Mouse (Mus musculus): Measurements from ENCODE around the gene Fignl1. TPM values are rescaled to one million over a fixed set of nuclear protein-coding genes. Genes with fewer than 3 reads are reported as not detected.

Gene Fignl1
- polyA plus RNA-seq, 1 experiment from 2014 or later: 76.7 TPM

- H3K4me3 ChIP-seq: no peak overlapping the region
- no peaks in the 10 kb centered on the region for H3K4me1 ChIP-seq (replicated peaks)
- no peak overlapping the region for H3K9ac ChIP-seq
- no peaks in the 10 kb centered on the region for H3K27me3 ChIP-seq (replicated peaks)
- H3K27ac ChIP-seq (ENCODE audit: poor library complexity, severe bottlenecking): no peak overlapping the region
- no peaks in the 10 kb centered on the region for H3K9me3 ChIP-seq (replicated peaks)
- 76% methylated on average over 1 of the region's 1 CpGs for WGBS
- ATAC-seq (ENCODE audit: insufficient number of reproducible peaks, low FRiP score): no peak
- H3K4me2 ChIP-seq: no peak overlapping the region
- no peaks in the 10 kb centered on the region for H3K36me3 ChIP-seq
These were observed 42.7 kb downstream of the Fignl1 start for GRCm38 (mm10) chr11:11766105-11766504.

DNA sequence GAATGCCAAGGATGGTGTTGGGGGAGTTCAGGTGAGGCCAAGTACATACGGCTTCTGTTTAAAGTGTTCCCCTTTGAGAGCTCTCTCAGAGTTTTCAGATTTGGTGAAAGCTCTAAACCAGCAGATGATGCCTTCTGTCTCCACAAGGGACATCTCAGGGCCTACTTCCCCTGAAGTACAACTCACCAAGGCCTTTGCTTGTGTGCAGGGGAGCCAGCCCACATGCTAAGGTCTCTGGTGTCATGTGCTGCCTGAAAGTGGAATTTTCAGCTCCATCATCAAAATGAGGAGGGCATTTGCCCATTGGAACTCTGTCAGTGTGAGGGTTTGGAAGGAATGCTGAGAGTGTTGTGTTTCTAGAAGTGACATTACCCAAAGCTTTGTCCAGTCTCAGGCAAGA is 43.3 kb downstream of the Fignl1 start:
- H3K9me3 ChIP-seq (replicated peaks): no peaks in the 10 kb centered on the region

GRCm38 (mm10) chr11:11763211-11763666 is 45.5 kb downstream of the Fignl1 start:
- Histone ChIP-seq H3K4me2 (no peak overlapping the region), H3K9me3 (replicated peaks) (no peaks in the 10 kb centered on the region), H3K4me3 (no peak overlapping the region), H3K4me1 (replicated peaks) (no peaks in the 10 kb centered on the region), H3K9ac (no peak overlapping the region), H3K27ac (ENCODE audit: poor library complexity, severe bottlenecking) (no peak overlapping the region), H3K36me3 (no peaks in the 10 kb centered on the region), H3K27me3 (replicated peaks) (no peaks in the 10 kb centered on the region)
- no peak for ATAC-seq (ENCODE audit: insufficient number of reproducible peaks, low FRiP score)
- 65% methylated on average over 4 of the region's 4 CpGs for WGBS

More for the DNA sequence above, 43.3 kb downstream of the Fignl1 start:
- no peaks in the 10 kb centered on the region for H3K27me3 ChIP-seq (replicated peaks)
- no peaks in the 10 kb centered on the region for H3K4me1 ChIP-seq (replicated peaks)
- WGBS: 70% methylated on average over 1 of the region's 1 CpGs
- no peak overlapping the region for H3K4me2 ChIP-seq
- ATAC-seq (ENCODE audit: insufficient number of reproducible peaks, low FRiP score): no peak
- no peak overlapping the region for H3K9ac ChIP-seq
- no peaks in the 10 kb centered on the region for H3K36me3 ChIP-seq
- no peak overlapping the region for H3K4me3 ChIP-seq
- H3K27ac ChIP-seq (ENCODE audit: poor library complexity, severe bottlenecking): no peak overlapping the region

GRCm38 (mm10) chr11:11758883-11759282 is 49.9 kb downstream of the Fignl1 start:
- no peaks in the 10 kb centered on the region for H3K9me3 ChIP-seq (replicated peaks)
- no peaks in the 10 kb centered on the region for H3K36me3 ChIP-seq
- WGBS: 89% methylated on average over 1 of the region's 1 CpGs
- no peaks in the 10 kb centered on the region for H3K27me3 ChIP-seq (replicated peaks)
- no peak overlapping the region for H3K4me3 ChIP-seq
- no peak overlapping the region for H3K9ac ChIP-seq
- H3K4me2 ChIP-seq: no peak overlapping the region
- no peak overlapping the region for H3K27ac ChIP-seq (ENCODE audit: poor library complexity, severe bottlenecking)
- H3K4me1 ChIP-seq (replicated peaks): no peaks in the 10 kb centered on the region
- ATAC-seq (ENCODE audit: insufficient number of reproducible peaks, low FRiP score): no peak

DNA sequence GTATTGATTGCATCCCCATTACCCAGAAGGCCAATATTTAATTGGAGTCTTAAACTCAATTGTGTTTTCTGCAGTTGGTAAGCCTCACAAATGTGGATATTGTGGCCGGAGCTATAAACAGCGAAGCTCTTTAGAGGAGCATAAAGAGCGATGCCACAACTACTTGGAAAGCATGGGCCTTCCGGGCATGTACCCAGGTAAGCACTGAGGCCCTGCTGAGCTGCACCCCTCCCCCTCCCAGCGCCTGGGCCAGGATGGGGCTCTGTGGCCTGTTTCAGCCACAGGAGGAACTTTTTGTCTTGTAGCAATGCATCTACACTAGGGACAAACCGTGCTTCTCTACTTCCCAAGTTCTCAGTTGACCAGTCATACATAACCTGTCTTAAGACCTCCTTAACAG is 50.6 kb downstream of the Fignl1 start:
- H3K27ac ChIP-seq (ENCODE audit: poor library complexity, severe bottlenecking): no peak overlapping the region
- H3K4me1 ChIP-seq (replicated peaks): no peaks in the 10 kb centered on the region
- H3K27me3 ChIP-seq (replicated peaks): no peaks in the 10 kb centered on the region
- H3K36me3 ChIP-seq: no peaks in the 10 kb centered on the region
- H3K4me2 ChIP-seq: no peak overlapping the region
- no peak overlapping the region for H3K9ac ChIP-seq
- 72% methylated on average over 6 of the region's 6 CpGs for WGBS
- no peak overlapping the region for H3K4me3 ChIP-seq
- H3K9me3 ChIP-seq (replicated peaks): no peaks in the 10 kb centered on the region
- no peak for ATAC-seq (ENCODE audit: insufficient number of reproducible peaks, low FRiP score)

DNA sequence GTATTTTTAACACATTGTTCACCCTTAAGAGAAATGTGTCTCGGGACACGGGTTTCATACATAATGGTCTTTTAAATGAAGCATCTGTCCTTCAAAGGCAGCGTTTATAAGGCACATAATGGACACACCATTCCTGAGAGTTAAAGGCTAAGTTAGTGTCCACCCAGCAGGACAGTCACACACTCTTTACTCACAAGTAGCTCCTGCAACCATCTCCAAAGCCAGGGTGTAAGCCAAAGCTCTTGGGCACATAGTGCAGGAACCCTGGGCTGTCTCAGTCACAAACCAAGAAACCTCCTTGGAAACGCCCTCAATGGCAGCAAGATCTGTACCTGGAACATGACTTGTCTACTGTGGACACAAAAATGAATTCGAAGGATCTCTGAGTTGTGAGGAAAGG is 55.9 kb downstream of the Fignl1 start:
- 81% methylated on average over 5 of the region's 5 CpGs for WGBS
- H3K27ac ChIP-seq (ENCODE audit: poor library complexity, severe bottlenecking): no peak overlapping the region
- no peaks in the 10 kb centered on the region for H3K36me3 ChIP-seq
- H3K27me3 ChIP-seq (replicated peaks): no peaks in the 10 kb centered on the region
- no peak overlapping the region for H3K9ac ChIP-seq
- no peak overlapping the region for H3K4me3 ChIP-seq
- no peak for ATAC-seq (ENCODE audit: insufficient number of reproducible peaks, low FRiP score)
- H3K9me3 ChIP-seq (replicated peaks): no peaks in the 10 kb centered on the region
- H3K4me1 ChIP-seq (replicated peaks): no peaks in the 10 kb centered on the region
- no peak overlapping the region for H3K4me2 ChIP-seq

- WGBS: 82% methylated on average over 5 of the region's 5 CpGs
- H3K9ac ChIP-seq: no peak overlapping the region
- ATAC-seq (ENCODE audit: insufficient number of reproducible peaks, low FRiP score): no peak
- H3K9me3 ChIP-seq (replicated peaks): no peaks in the 10 kb centered on the region
- no peaks in the 10 kb centered on the region for H3K4me1 ChIP-seq (replicated peaks)
- H3K27me3 ChIP-seq (replicated peaks): no peaks in the 10 kb centered on the region
- no peak overlapping the region for H3K4me3 ChIP-seq
- H3K4me2 ChIP-seq: no peak overlapping the region
- no peaks in the 10 kb centered on the region for H3K36me3 ChIP-seq
- H3K27ac ChIP-seq (ENCODE audit: poor library complexity, severe bottlenecking): no peak overlapping the region
These were observed 57.7 kb downstream of the Fignl1 start for GRCm38 (mm10) chr11:11751091-11751490.

- Histone ChIP-seq H3K4me2 (no peak overlapping the region), H3K27me3 (replicated peaks) (no peaks in the 10 kb centered on the region), H3K4me3 (no peak overlapping the region), H3K4me1 (replicated peaks) (no peaks in the 10 kb centered on the region), H3K27ac (ENCODE audit: poor library complexity, severe bottlenecking) (no peak overlapping the region), H3K9ac (no peak overlapping the region), H3K9me3 (replicated peaks) (no peaks in the 10 kb centered on the region), H3K36me3 (no peaks in the 10 kb centered on the region)
- no peak for ATAC-seq (ENCODE audit: insufficient number of reproducible peaks, low FRiP score)
- 43% methylated on average over 1 of the region's 1 CpGs for WGBS
These were observed 64.5 kb downstream of the Fignl1 start for GRCm38 (mm10) chr11:11744222-11744621.

GRCm38 (mm10) chr11:11742626-11743025 is 66.1 kb downstream of the Fignl1 start:
- 13% methylated on average over 2 of the region's 2 CpGs for WGBS
- Histone ChIP-seq H3K36me3 (no peaks in the 10 kb centered on the region), H3K9ac (no peak overlapping the region), H3K27ac (ENCODE audit: poor library complexity, severe bottlenecking) (no peak overlapping the region), H3K4me3 (no peak overlapping the region), H3K27me3 (replicated peaks) (no peaks in the 10 kb centered on the region), H3K9me3 (replicated peaks) (no peaks in the 10 kb centered on the region), H3K4me1 (replicated peaks) (no peaks in the 10 kb centered on the region), H3K4me2 (no peak overlapping the region)
- no peak; the same call in 1 of the 2 replicates for ATAC-seq (ENCODE audit: insufficient number of reproducible peaks, low FRiP score)

DNA sequence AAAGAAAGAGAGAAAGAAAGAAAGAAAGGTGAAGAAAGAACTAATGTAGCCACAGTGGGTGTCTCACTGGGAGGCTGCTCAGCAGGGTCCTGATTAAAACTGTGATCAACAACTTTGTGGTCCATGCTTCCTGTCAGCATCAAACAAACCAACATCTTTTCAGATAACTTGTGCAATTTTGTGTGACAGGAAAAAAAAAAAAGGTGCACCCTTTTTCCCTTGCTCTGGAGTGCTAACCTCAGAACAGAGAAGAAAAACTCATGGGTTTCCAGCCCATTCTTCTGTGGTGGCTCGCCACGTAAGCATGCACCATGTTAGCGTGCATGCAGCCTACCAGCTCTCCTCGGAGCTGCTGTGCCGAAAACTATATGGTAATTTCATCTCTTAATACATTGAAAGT is 67.2 kb downstream of the Fignl1 start:
- Histone ChIP-seq H3K36me3 (no peaks in the 10 kb centered on the region), H3K4me1 (replicated peaks) (no peaks in the 10 kb centered on the region), H3K27me3 (replicated peaks) (no peaks in the 10 kb centered on the region), H3K4me2 (no peak overlapping the region), H3K27ac (ENCODE audit: poor library complexity, severe bottlenecking) (no peak overlapping the region), H3K9ac (no peak overlapping the region), H3K9me3 (replicated peaks) (no peaks in the 10 kb centered on the region), H3K4me3 (no peak overlapping the region)
- WGBS: 82% methylated on average over 5 of the region's 5 CpGs
- ATAC-seq (ENCODE audit: insufficient number of reproducible peaks, low FRiP score): no peak

DNA sequence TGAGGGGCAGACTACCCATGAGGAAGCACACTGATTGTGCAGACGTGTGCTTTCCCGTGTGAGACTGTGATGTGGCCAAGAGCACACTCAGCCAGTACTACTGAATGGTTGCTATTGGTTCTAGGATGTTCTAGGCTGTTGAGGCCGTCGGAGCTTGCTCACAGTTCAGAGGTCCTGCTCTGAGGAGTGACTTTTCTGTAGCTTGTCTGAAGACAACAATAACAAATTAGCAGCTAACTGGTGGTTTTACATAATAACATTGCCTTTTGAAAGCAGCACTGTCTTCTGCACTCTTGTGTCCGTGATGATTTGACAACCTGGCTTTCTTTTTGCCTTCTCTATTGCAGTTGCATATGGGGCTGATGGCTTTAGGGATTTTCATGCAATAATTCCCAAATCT is 68.2 kb downstream of the Fignl1 start:
- no peak overlapping the region for H3K4me2 ChIP-seq
- H3K9ac ChIP-seq: no peak overlapping the region
- no peaks in the 10 kb centered on the region for H3K9me3 ChIP-seq (replicated peaks)
- WGBS: 72% methylated on average over 5 of the region's 5 CpGs
- H3K4me3 ChIP-seq: no peak overlapping the region
- no peaks in the 10 kb centered on the region for H3K27me3 ChIP-seq (replicated peaks)
- ATAC-seq (ENCODE audit: insufficient number of reproducible peaks, low FRiP score): no peak
- H3K4me1 ChIP-seq (replicated peaks): no peaks in the 10 kb centered on the region
- no peaks in the 10 kb centered on the region for H3K36me3 ChIP-seq
- no peak overlapping the region for H3K27ac ChIP-seq (ENCODE audit: poor library complexity, severe bottlenecking)

DNA sequence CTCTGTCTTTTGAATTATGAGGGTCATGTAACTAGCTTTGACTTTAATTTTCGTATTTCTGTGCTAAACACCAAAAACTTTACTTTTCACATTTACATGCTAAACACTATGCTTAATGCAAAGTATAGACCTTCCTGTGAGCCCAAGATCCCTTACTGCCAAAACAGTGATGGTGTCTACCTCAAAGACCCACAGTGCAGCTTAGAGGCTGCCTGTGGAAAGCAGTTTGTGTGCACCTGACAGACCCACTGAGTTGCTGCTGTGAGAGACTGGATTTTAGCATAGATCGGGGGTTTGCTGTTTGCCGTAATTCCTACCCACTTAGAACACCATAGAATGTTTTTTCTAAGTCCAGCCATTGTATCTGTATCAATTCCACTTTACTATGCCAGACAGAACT is 69.7 kb downstream of the Fignl1 start:
- Histone ChIP-seq H3K4me1 (replicated peaks) (no peaks in the 10 kb centered on the region), H3K9ac (no peak overlapping the region), H3K9me3 (replicated peaks) (no peaks in the 10 kb centered on the region), H3K4me3 (no peak overlapping the region), H3K4me2 (no peak overlapping the region), H3K27me3 (replicated peaks) (no peaks in the 10 kb centered on the region), H3K27ac (ENCODE audit: poor library complexity, severe bottlenecking) (no peak overlapping the region), H3K36me3 (no peaks in the 10 kb centered on the region)
- WGBS: 82% methylated on average over 3 of the region's 3 CpGs
- ATAC-seq (ENCODE audit: insufficient number of reproducible peaks, low FRiP score): no peak
